Mouse (Mus musculus): ENCODE results near the gene Bco1. TPM values are rescaled to one million over a fixed set of nuclear protein-coding genes. Genes with fewer than 3 reads are reported as not detected.

Gene Bco1
- polyA plus RNA-seq, 1 experiment, result 0.07 TPM

DNA sequence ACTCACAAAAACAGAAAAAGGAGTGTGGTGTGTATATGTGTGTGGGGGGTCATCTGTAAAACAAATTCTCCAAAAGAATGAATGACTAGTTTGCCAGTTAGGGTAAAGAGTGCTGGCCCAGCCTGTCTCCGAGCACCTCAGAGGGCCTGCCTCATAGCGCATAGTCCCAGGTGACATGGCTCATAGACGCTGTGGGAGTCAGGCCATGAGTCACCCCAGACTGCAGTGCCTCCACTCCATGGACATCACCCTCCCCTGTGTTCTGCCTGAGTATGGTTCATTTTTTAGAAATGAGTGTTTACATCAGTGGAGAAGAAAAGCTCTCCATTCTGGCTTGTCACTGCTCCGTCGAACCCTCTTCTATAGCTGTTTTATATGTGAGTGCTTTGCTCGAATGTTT lies 83.0 kb downstream of the Bco1 start:
- no peaks in the 10 kb centered on the region for H3K4me1 ChIP-seq (ENCODE audit: control insufficient read depth, insufficient read depth, insufficient read length)
- H3K27me3 ChIP-seq (ENCODE audit: control insufficient read depth, insufficient read depth, low read length), result no peaks in the 10 kb centered on the region
- TF ChIP-seq CTCF (IDR thresholded peaks at IDR 0.05; ENCODE audit: extremely low read depth, insufficient read depth, insufficient read length, insufficient replicate concordance) (no peak), POLR2A (IDR thresholded peaks at IDR 0.05; ENCODE audit: low read depth, low read length) (no peak)
- no peaks in the 10 kb centered on the region for H3K36me3 ChIP-seq (ENCODE audit: control insufficient read depth, insufficient read depth, low read length)
- H3K27ac ChIP-seq (ENCODE audit: insufficient read depth, low read length), result no peak overlapping the region
- 96% methylated on average over 6 of the region's 6 CpGs for WGBS
- no peak for DNase-seq (ENCODE audit: low read depth in 1 of 2, low spot score in 2 of 2)
- no peak overlapping the region for H3K4me3 ChIP-seq (ENCODE audit: extremely low read depth, insufficient read depth, insufficient read length)

DNA sequence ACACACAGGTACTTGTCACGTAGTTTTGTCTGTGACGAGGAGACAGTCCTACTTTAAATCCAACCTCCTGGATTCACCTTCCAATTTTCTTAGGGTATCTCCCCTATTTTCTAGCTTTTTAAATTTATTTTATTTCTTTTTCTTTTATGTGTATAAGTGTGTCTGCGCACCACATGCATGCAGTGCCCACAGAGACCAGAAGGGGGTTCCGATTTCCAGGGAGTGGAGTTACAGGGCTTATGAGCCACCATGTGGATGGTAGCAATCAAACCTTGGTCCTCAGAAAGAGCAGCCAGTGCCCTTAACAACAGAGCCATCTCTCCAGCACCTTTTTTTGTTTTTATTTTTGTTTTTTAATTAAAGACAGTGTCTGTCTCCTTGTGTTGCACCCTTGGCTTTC lies 87.1 kb downstream of the Bco1 start:
- H3K4me1 ChIP-seq (ENCODE audit: control insufficient read depth, insufficient read depth, insufficient read length), result no peaks in the 10 kb centered on the region
- no peak overlapping the region for H3K27ac ChIP-seq (ENCODE audit: insufficient read depth, low read length)
- H3K36me3 ChIP-seq (ENCODE audit: control insufficient read depth, insufficient read depth, low read length), result peaks cover 12% of the 10 kb centered on the region
- TF ChIP-seq POLR2A (IDR thresholded peaks at IDR 0.05; ENCODE audit: low read depth, low read length) (no peak), CTCF (IDR thresholded peaks at IDR 0.05; ENCODE audit: extremely low read depth, insufficient read depth, insufficient read length, insufficient replicate concordance) (no peak)
- no peaks in the 10 kb centered on the region for H3K27me3 ChIP-seq (ENCODE audit: control insufficient read depth, insufficient read depth, low read length)
- H3K4me3 ChIP-seq (ENCODE audit: extremely low read depth, insufficient read depth, insufficient read length), result no peak overlapping the region
- no peak for DNase-seq (ENCODE audit: low read depth in 1 of 2, low spot score in 2 of 2)
- WGBS, result 97% methylated on average over 4 of the region's 4 CpGs

Other genes starting within 250 kb of the Bco1 start
- 3.4 TPM in 2 replicates for gene Cmc2, start 174.4 kb upstream of the Bco1 start, polyA plus RNA-seq (2012; rRNA removed)
- gene Cenpn, start 174.1 kb upstream of the Bco1 start, polyA plus RNA-seq (2012; rRNA removed), result 2.2 and 3.0 TPM in 2 replicates
- 10.2 and 13.0 TPM in 2 replicates for gene Atmin, start 152.5 kb upstream of the Bco1 start, polyA plus RNA-seq (2012; rRNA removed)
- 0.05 and 0.18 TPM in 2 replicates for gene 1700030J22Rik, start 116.9 kb upstream of the Bco1 start, polyA plus RNA-seq (2012; rRNA removed)
- 4.0 and 5.5 TPM in 2 replicates for gene Gcsh, start 102.3 kb upstream of the Bco1 start, polyA plus RNA-seq (2012; rRNA removed)
- 0.09 and 0.29 TPM in 2 replicates for gene Pkd1l2, start 13.4 kb upstream of the Bco1 start, polyA plus RNA-seq (2012; rRNA removed)
- gene Gan, start 62.3 kb downstream of the Bco1 start, polyA plus RNA-seq (2012; rRNA removed), result 2.9 and 3.4 TPM in 2 replicates
- 48.2 and 67.6 TPM in 2 replicates for gene Cmip, start 161.2 kb downstream of the Bco1 start, polyA plus RNA-seq (2012; rRNA removed)

Data from spleen, adult 2 months (tissue).